Mouse (Mus musculus) embryonic facial prominence, embryonic 11.5 days (tissue): ENCODE measurements at regions not wholly inside any gene's neighbourhood (a gene's known extent, or its start where the extent isn't known, plus 50 kb on each side); places are given as distances from the start of the nearest gene placed in this dataset.
"Not testable (repeated sequence)": the region's sequence is repeated elsewhere in the genome, so short reads cannot be mapped to it uniquely, and the experiment has no call there.

Experiments
- ATAC-seq: fragments of 200-750 bp; cut with Nextera tagmentation; replicated peaks from 2 replicates; pipeline ENCODE4 v1.8.0; 2017; ENCODE audit warnings: low read depth; ENCODE audit not compliant: insufficient number of reproducible peaks, low FRiP score, low TSS enrichment
- DNase-seq: peaks from one replicate; pipeline ENCODE4 v3.0.0-alpha.2; 2015; ENCODE audit warnings: low spot score
- H3K27ac ChIP-seq: fragments of 300-500 bp; sonication (generic); replicated peaks from 2 replicates; pipeline ENCODE4 v1.5.1; 2014; ENCODE audit warnings: mild to moderate bottlenecking, low read depth, low read length, control low read depth
- H3K27me3 ChIP-seq: fragments of 300-500 bp; sonication (generic); 2 replicates; pipeline ENCODE4 v1.6.1; 2014; ENCODE audit warnings: mild to moderate bottlenecking, low read length, moderate library complexity, mixed read lengths; ENCODE audit not compliant: control insufficient read depth, insufficient read depth
- H3K36me3 ChIP-seq: fragments of 300-500 bp; sonication (generic); replicated peaks from 2 replicates; pipeline ENCODE4 v1.6.1; 2014; ENCODE audit warnings: low read depth, mild to moderate bottlenecking, low read length, moderate library complexity, mixed read lengths; ENCODE audit not compliant: control insufficient read depth, insufficient read depth
- H3K4me1 ChIP-seq: fragments of 300-500 bp; sonication (generic); 2 replicates; pipeline ENCODE4 v1.6.1; 2014; ENCODE audit warnings: low read length, mixed read lengths; ENCODE audit not compliant: control insufficient read depth, insufficient read depth
- H3K4me2 ChIP-seq: fragments of 300-500 bp; sonication (generic); 2 replicates; pipeline ENCODE4 v1.6.1; 2014; ENCODE audit warnings: low read depth, mild to moderate bottlenecking, control low read depth, low read length, moderate library complexity
- H3K4me3 ChIP-seq: fragments of 300-500 bp; sonication (generic); 2 replicates; pipeline ENCODE4 v1.5.1; 2014; ENCODE audit warnings: low read depth, low read length, control low read depth
- H3K9ac ChIP-seq: fragments of 300-500 bp; sonication (generic); replicated peaks from 2 replicates; pipeline ENCODE4 v1.6.1; 2014; ENCODE audit warnings: mild to moderate bottlenecking, control low read depth, low read length
- H3K9me3 ChIP-seq: fragments of 300-500 bp; sonication (generic); replicated peaks from 2 replicates; pipeline ENCODE4 v1.6.1; 2016; ENCODE audit warnings: mild to moderate bottlenecking, low read length, inconsistent platforms, mixed read lengths; ENCODE audit not compliant: control insufficient read depth
- WGBS: fragments of 180-500 bp; shearing (Covaris S2); extraction: QIAGEN DNeasy Blood & Tissue Kit; methylation state at CpG from one replicate; pipeline ENCODE4 v1.1.7; 2014; 5-methylcytosine and 5-hydroxymethylcytosine counted together

DNA sequence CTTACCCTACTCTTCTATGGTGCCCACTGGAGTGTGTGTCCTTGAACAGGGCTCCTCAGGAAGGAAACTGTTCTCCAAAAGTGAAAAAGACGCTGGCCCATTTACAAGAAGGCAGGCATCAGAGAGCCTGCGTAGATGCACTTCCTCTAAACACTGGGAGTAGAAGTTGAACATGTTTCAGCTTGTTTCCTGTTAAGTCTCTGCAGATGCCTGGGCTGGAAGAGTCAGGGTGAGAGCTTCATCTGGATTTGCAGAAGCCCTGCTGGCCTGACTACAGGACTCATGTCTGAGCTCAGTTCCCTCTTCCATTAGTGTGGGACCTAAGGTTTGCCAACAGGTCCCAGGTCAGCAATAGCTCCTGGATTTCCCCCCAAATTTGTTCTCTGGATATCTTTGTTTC lies 54.7 kb upstream of the Nlrp1b start:
- no peaks in the 10 kb centered on the region for H3K9me3 ChIP-seq
- no peak for ATAC-seq
- WGBS: 83% methylated on average over 2 of the region's 2 CpGs
- no peak overlapping the region for H3K27ac ChIP-seq
- no peak overlapping the region for H3K4me2 ChIP-seq
- no peak for DNase-seq
- no peaks in the 10 kb centered on the region for H3K36me3 ChIP-seq
- H3K27me3 ChIP-seq: no peaks in the 10 kb centered on the region
- no peak overlapping the region for H3K9ac ChIP-seq
- no peaks in the 10 kb centered on the region for H3K4me1 ChIP-seq
- H3K4me3 ChIP-seq: no peak overlapping the region

- not testable (repeated sequence) for H3K9me3 ChIP-seq, H3K27ac ChIP-seq, H3K36me3 ChIP-seq, H3K27me3 ChIP-seq, DNase-seq, H3K4me2 ChIP-seq, H3K4me3 ChIP-seq, H3K9ac ChIP-seq, ATAC-seq, H3K4me1 ChIP-seq
Observed at GRCm38 (mm10) chr11:71288243-71288642, 57.7 kb upstream of the Nlrp1b start.

DNA sequence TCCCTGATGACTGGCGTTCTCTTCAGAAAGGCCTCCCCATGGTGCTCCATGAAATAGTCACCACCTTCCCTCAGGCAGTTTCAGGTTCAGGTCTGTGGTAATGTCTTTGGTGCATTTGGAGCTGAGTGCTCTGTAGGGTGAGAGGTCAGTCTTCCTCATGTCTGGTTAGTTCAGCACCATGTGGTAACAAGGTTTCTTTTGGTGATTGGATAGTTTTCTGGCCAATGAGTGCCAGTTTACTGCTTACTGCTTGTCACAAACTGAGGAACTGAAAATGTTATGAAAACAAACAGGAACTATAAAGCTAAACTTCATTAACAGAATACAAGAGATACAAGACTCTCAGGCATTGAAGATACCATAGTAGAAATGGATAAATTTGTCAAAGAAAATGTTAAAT lies 59.0 kb upstream of the Nlrp1b start:
- Histone ChIP-seq H3K4me1 (no peaks in the 10 kb centered on the region), H3K9me3 (no peaks in the 10 kb centered on the region), H3K4me2 (no peak overlapping the region), H3K27ac (no peak overlapping the region), H3K9ac (no peak overlapping the region), H3K4me3 (no peak overlapping the region), H3K27me3 (no peaks in the 10 kb centered on the region), H3K36me3 (no peaks in the 10 kb centered on the region)
- no peak for DNase-seq
- 96% methylated on average over 1 of the region's 1 CpGs for WGBS
- ATAC-seq: no peak

- H3K9ac ChIP-seq: no peak overlapping the region
- no peak overlapping the region for H3K27ac ChIP-seq
- no peak overlapping the region for H3K4me3 ChIP-seq
- no peaks in the 10 kb centered on the region for H3K27me3 ChIP-seq
- no peak for DNase-seq
- H3K4me2 ChIP-seq: no peak overlapping the region
- 82% methylated on average over 1 of the region's 1 CpGs for WGBS
- no peak for ATAC-seq
- no peaks in the 10 kb centered on the region for H3K36me3 ChIP-seq
- no peaks in the 10 kb centered on the region for H3K9me3 ChIP-seq
- H3K4me1 ChIP-seq: no peaks in the 10 kb centered on the region
Observed at GRCm38 (mm10) chr11:71299479-71299878, 68.9 kb upstream of the Nlrp1b start.

- H3K9me3 ChIP-seq: no peaks in the 10 kb centered on the region
- no peaks in the 10 kb centered on the region for H3K4me1 ChIP-seq
- no peak overlapping the region for H3K9ac ChIP-seq
- no peak for ATAC-seq
- no peak overlapping the region for H3K4me2 ChIP-seq
- no peaks in the 10 kb centered on the region for H3K36me3 ChIP-seq
- no peak overlapping the region for H3K27ac ChIP-seq
- peak; percentile 47 for DNase-seq
- WGBS: 38% methylated on average over 1 of the region's 1 CpGs
- no peaks in the 10 kb centered on the region for H3K27me3 ChIP-seq
- H3K4me3 ChIP-seq: no peak overlapping the region
Observed at GRCm38 (mm10) chr11:71323439-71323838, 92.9 kb upstream of the Nlrp1b start.

GRCm38 (mm10) chr11:71337428-71337827 lies 106.9 kb upstream of the Nlrp1b start:
- no peak overlapping the region for H3K4me2 ChIP-seq
- WGBS: 7% methylated on average over 1 of the region's 1 CpGs
- H3K4me1 ChIP-seq: no peaks in the 10 kb centered on the region
- H3K27me3 ChIP-seq: no peaks in the 10 kb centered on the region
- DNase-seq (peak; percentile 52), ATAC-seq (no peak)
- no peaks in the 10 kb centered on the region for H3K36me3 ChIP-seq
- H3K9me3 ChIP-seq: no peaks in the 10 kb centered on the region
- H3K4me3 ChIP-seq: no peak overlapping the region
- H3K27ac ChIP-seq: no peak overlapping the region
- H3K9ac ChIP-seq: no peak overlapping the region

GRCm38 (mm10) chr11:71346024-71346423 lies 115.5 kb upstream of the Nlrp1b start:
- no peak overlapping the region for H3K9ac ChIP-seq
- no peak overlapping the region for H3K27ac ChIP-seq
- H3K4me1 ChIP-seq: no peaks in the 10 kb centered on the region
- H3K36me3 ChIP-seq: no peaks in the 10 kb centered on the region
- no peaks in the 10 kb centered on the region for H3K27me3 ChIP-seq
- peak; percentile 19 for DNase-seq
- no peak overlapping the region for H3K4me2 ChIP-seq
- H3K9me3 ChIP-seq: no peaks in the 10 kb centered on the region
- no peak for ATAC-seq
- no peak overlapping the region for H3K4me3 ChIP-seq
- WGBS: 52% methylated on average over 3 of the region's 3 CpGs

GRCm38 (mm10) chr11:71357089-71357488 lies 126.6 kb upstream of the Nlrp1b start:
- H3K4me1 ChIP-seq: no peaks in the 10 kb centered on the region
- no peak overlapping the region for H3K4me2 ChIP-seq
- WGBS: 48% methylated on average over 3 of the region's 3 CpGs
- ATAC-seq: no peak
- no peak overlapping the region for H3K27ac ChIP-seq
- H3K4me3 ChIP-seq: no peak overlapping the region
- DNase-seq: no peak
- H3K36me3 ChIP-seq: no peaks in the 10 kb centered on the region
- H3K9ac ChIP-seq: no peak overlapping the region
- H3K9me3 ChIP-seq: no peaks in the 10 kb centered on the region
- no peaks in the 10 kb centered on the region for H3K27me3 ChIP-seq

GRCm38 (mm10) chr11:71360856-71361255 lies 130.3 kb upstream of the Nlrp1b start:
- no peak for ATAC-seq
- H3K4me3 ChIP-seq: no peak overlapping the region
- no peaks in the 10 kb centered on the region for H3K4me1 ChIP-seq
- no peaks in the 10 kb centered on the region for H3K27me3 ChIP-seq
- no peak for DNase-seq
- no peak overlapping the region for H3K9ac ChIP-seq
- no peaks in the 10 kb centered on the region for H3K9me3 ChIP-seq
- no peak overlapping the region for H3K4me2 ChIP-seq
- no peaks in the 10 kb centered on the region for H3K36me3 ChIP-seq
- WGBS: 83% methylated on average over 5 of the region's 5 CpGs
- no peak overlapping the region for H3K27ac ChIP-seq
